Mouse (Mus musculus) CH12.LX (cell line): Measurements from ENCODE around the gene Vamp4.

ENCODE experiments used
- CTCF ChIP-seq, 2 experiments: IDR thresholded peaks in 1 of 2; conservative IDR thresholded peaks in 1 of 2; 2 replicates each; pipeline ENCODE4 v1.5.1; 2011 to 2012; ENCODE audit warnings: low read depth in 2 of 2, low read length in 2 of 2, improper control_type of control experiment in 1 of 2, inconsistent platforms in 1 of 2, mild to moderate bottlenecking in 1 of 2, moderate library complexity in 1 of 2
- EP300 ChIP-seq: IDR thresholded peaks from 2 replicates; pipeline ENCODE4 v1.6.1; 2011; ENCODE audit warnings: low read length, improper control_type of control experiment
- HCFC1 ChIP-seq: IDR thresholded peaks from 2 replicates; pipeline ENCODE4 v1.6.1; 2012; ENCODE audit warnings: low read depth, mild to moderate bottlenecking, inconsistent platforms, low read length, improper control_type of control experiment
- MAFK ChIP-seq: IDR thresholded peaks from 2 replicates; pipeline ENCODE4 v1.6.1; 2011; ENCODE audit warnings: low read length, improper control_type of control experiment; ENCODE audit not compliant: insufficient replicate concordance
- MAZ ChIP-seq: IDR thresholded peaks from 2 replicates; pipeline ENCODE4 v1.6.1; 2012; ENCODE audit warnings: low read depth, mild to moderate bottlenecking, inconsistent platforms, low read length, improper control_type of control experiment, moderate library complexity
- MEF2A ChIP-seq: IDR thresholded peaks from 2 replicates; pipeline ENCODE4 v1.6.1; 2014; ENCODE audit warnings: low read depth, mild to moderate bottlenecking, inconsistent platforms, low read length, improper control_type of control experiment, borderline replicate concordance
- NELFE ChIP-seq: IDR thresholded peaks from 2 replicates; pipeline ENCODE4 v1.6.1; 2011; ENCODE audit warnings: low read depth, low read length, improper control_type of control experiment
- PAX5 ChIP-seq: IDR thresholded peaks from 2 replicates; pipeline ENCODE4 v1.6.1; 2012; ENCODE audit warnings: low read length, inconsistent platforms, mixed read lengths
- POLR2A ChIP-seq: IDR thresholded peaks from 2 replicates; pipeline ENCODE4 v1.6.1; 2011; ENCODE audit warnings: low read depth, mild to moderate bottlenecking, improper control_type of control experiment, low read length
- RAD21 ChIP-seq: IDR thresholded peaks from 2 replicates; pipeline ENCODE4 v1.6.1; 2011; ENCODE audit warnings: low read depth, mild to moderate bottlenecking, low read length, improper control_type of control experiment, moderate library complexity
- RCOR1 ChIP-seq: conservative IDR thresholded peaks from 2 replicates; pipeline ENCODE4 v1.6.1; 2012; ENCODE audit warnings: low read depth, mild to moderate bottlenecking, inconsistent platforms, low read length, improper control_type of control experiment
- TCF12 ChIP-seq: IDR thresholded peaks from 2 replicates; pipeline ENCODE4 v1.6.1; 2014; ENCODE audit warnings: low read depth, mild to moderate bottlenecking, inconsistent platforms, low read length, improper control_type of control experiment
- ZC3H11A ChIP-seq: IDR thresholded peaks from 2 replicates; pipeline ENCODE4 v1.6.1; 2012; ENCODE audit warnings: low read depth, mild to moderate bottlenecking, inconsistent platforms, low read length, improper control_type of control experiment

DNA sequence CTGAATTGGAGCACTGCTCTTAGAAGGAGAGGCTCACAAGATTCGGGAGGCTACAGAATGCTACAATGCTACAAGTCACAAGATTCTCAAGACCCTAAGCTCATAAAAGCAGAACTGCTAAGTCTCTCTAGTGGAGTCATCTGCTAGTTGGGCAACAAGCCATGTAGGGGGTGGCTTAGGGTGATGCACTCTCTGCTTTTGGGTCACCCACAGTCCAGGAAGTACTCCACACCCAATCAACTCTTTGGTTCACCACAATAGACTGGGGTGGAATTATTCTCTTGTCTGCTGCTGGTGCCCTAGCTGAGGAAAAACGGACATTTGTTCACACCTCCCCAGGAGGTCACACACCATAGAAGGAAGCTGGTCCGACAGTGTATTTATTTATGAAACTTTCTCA lies 5.3 kb upstream of the Vamp4 start:
- no peak for TF ChIP-seq CTCF (conservative IDR thresholded peaks at IDR 0.05 in 1 of 2, IDR thresholded peaks at IDR 0.05 in 1 of 2; ENCODE audit: low read depth in 2 of 2, low read length in 2 of 2)
- no peak for TF ChIP-seq EP300
- TF ChIP-seq RAD21: no peak
- TF ChIP-seq NELFE: no peak
- TF ChIP-seq POLR2A: no peak
- no peak for TF ChIP-seq RCOR1
- TF ChIP-seq HCFC1: no peak
- TF ChIP-seq PAX5: no peak
- TF ChIP-seq ZC3H11A: no peak
- TF ChIP-seq MAZ: no peak
- TF ChIP-seq TCF12: no peak
- TF ChIP-seq MEF2A: no peak
- no peak for TF ChIP-seq MAFK
